Mouse (Mus musculus) 3T3-L1 (cell line): ENCODE data around the gene Sbf2.
"Not testable (repeated sequence)": the region's sequence is repeated elsewhere in the genome, so short reads cannot be mapped to it uniquely, and the experiment has no call there.

Source experiments
- DNase-seq: peaks from one replicate; pipeline ENCODE4 v3.0.0-alpha.2; 2015; ENCODE audit warnings: low read depth, low spot score

Gene Sbf2

GRCm38 (mm10) chr7:110614133-110615063, at the start of gene Sbf2:
Sbf2 (minus strand) TSS chr7:110614922.
- peak; percentile 86 for DNase-seq

GRCm38 (mm10) chr7:110658378-110658928, 43.7 kb upstream of the Sbf2 start:
- peak; percentile 63 for DNase-seq

- DNase-seq = no peak
Measured at GRCm38 (mm10) chr7:110655966-110656365, 41.2 kb upstream of the Sbf2 start.

- peak; percentile 61 for DNase-seq
Measured at GRCm38 (mm10) chr7:110655230-110655629, 40.5 kb upstream of the Sbf2 start.

- peak; percentile 93 for DNase-seq
Measured at GRCm38 (mm10) chr7:110651091-110651490, 36.4 kb upstream of the Sbf2 start.

GRCm38 (mm10) chr7:110650491-110650890, 35.8 kb upstream of the Sbf2 start:
- DNase-seq = peak; percentile 26

- DNase-seq = no peak
Measured at GRCm38 (mm10) chr7:110649133-110649987, 34.6 kb upstream of the Sbf2 start.

- DNase-seq = no peak
Measured at GRCm38 (mm10) chr7:110648455-110649085, 33.8 kb upstream of the Sbf2 start.

GRCm38 (mm10) chr7:110647559-110648454, 33.1 kb upstream of the Sbf2 start:
- DNase-seq = no peak

- DNase-seq = no peak
Measured at GRCm38 (mm10) chr7:110646611-110647407, 32.1 kb upstream of the Sbf2 start.

GRCm38 (mm10) chr7:110645859-110646258, 31.1 kb upstream of the Sbf2 start:
- DNase-seq = no peak

- peak; percentile 89 for DNase-seq
Measured at GRCm38 (mm10) chr7:110645311-110645710, 30.6 kb upstream of the Sbf2 start.

- not testable (repeated sequence) for DNase-seq
Measured at GRCm38 (mm10) chr7:110639958-110640357, 25.2 kb upstream of the Sbf2 start.

- DNase-seq = no peak
Measured at GRCm38 (mm10) chr7:110639291-110639915, 24.7 kb upstream of the Sbf2 start.

- no peak for DNase-seq
Measured at GRCm38 (mm10) chr7:110638305-110639110, 23.8 kb upstream of the Sbf2 start.

- no peak for DNase-seq
Measured at GRCm38 (mm10) chr7:110636559-110636958, 21.8 kb upstream of the Sbf2 start.

- DNase-seq = no peak
Measured at GRCm38 (mm10) chr7:110635929-110636328, 21.2 kb upstream of the Sbf2 start.

GRCm38 (mm10) chr7:110631136-110631888, 16.6 kb upstream of the Sbf2 start:
- peak; percentile 37 for DNase-seq
